In genomic region chr9:25355806-25356205, GRCm38 (mm10) we compare ENCODE assay signal across 8 mouse cellular contexts.
DNase-seq lines count a peak whose midpoint lies in the region; ATAC-seq lines count a peak whose summit lies in the region.

No protein-coding gene starts in this region.

- DNase-seq in midbrain, embryonic 10.5 days (ENCODE audit: low spot score), result no peak
- peak; percentile 80 for DNase-seq in layer of hippocampus, adult 9-11 months
- peak; percentile 44 for DNase-seq in right cerebral cortex, postnatal 36 days (ENCODE audit: low spot score in 2 of 2)
- no peak for DNase-seq in heart, adult 11 months
- no peak for DNase-seq in lung, postnatal 10 days
- no peak for DNase-seq in lung, postnatal 36 days

- peak; percentile 74; the same call in 1 of the 2 replicates for ATAC-seq in midbrain, embryonic 15.5 days (replicated peaks)
- ATAC-seq in forebrain, embryonic 16.5 days, result peak; percentile 84

- H3K27me3 ChIP-seq in midbrain, embryonic 15.5 days (replicated peaks), result no peaks in the 10 kb centered on the region
- no peaks in the 10 kb centered on the region for H3K27me3 ChIP-seq in midbrain, embryonic 10.5 days (ENCODE audit: low read depth, poor library complexity, severe bottlenecking)
- no peaks in the 10 kb centered on the region for H3K27me3 ChIP-seq in forebrain, embryonic 16.5 days (replicated peaks; ENCODE audit: control insufficient read depth, insufficient read depth, low read length)

- 84% methylated on average over 11 of the region's 11 CpGs for WGBS in midbrain, embryonic 15.5 days
- 88% methylated on average over 11 of the region's 11 CpGs for WGBS in midbrain, embryonic 10.5 days
- WGBS in forebrain, embryonic 16.5 days, result 64% methylated on average over 11 of the region's 11 CpGs

- no peak overlapping the region for H3K27ac ChIP-seq in midbrain, embryonic 15.5 days
- H3K27ac ChIP-seq in midbrain, embryonic 10.5 days (replicated peaks), result no peak overlapping the region
- H3K27ac ChIP-seq in forebrain, embryonic 16.5 days (ENCODE audit: low read length), result no peak overlapping the region

- H3K9me3 ChIP-seq in midbrain, embryonic 15.5 days, result no peaks in the 10 kb centered on the region
- no peaks in the 10 kb centered on the region for H3K9me3 ChIP-seq in midbrain, embryonic 10.5 days (replicated peaks)
- no peaks in the 10 kb centered on the region for H3K9me3 ChIP-seq in forebrain, embryonic 16.5 days (ENCODE audit: control insufficient read depth, low read length)

- H3K4me1 ChIP-seq in midbrain, embryonic 15.5 days, result no peaks in the 10 kb centered on the region
- H3K4me1 ChIP-seq in midbrain, embryonic 10.5 days, result peaks cover 9% of the 10 kb centered on the region; the same call in 1 of the 2 replicates
- no peaks in the 10 kb centered on the region for H3K4me1 ChIP-seq in forebrain, embryonic 16.5 days (replicated peaks; ENCODE audit: control insufficient read depth, insufficient read depth, low read length)

- no peaks in the 10 kb centered on the region for H3K36me3 ChIP-seq in midbrain, embryonic 15.5 days (replicated peaks)
- no peaks in the 10 kb centered on the region for H3K36me3 ChIP-seq in midbrain, embryonic 10.5 days
- no peaks in the 10 kb centered on the region for H3K36me3 ChIP-seq in forebrain, embryonic 16.5 days (ENCODE audit: control insufficient read depth, insufficient read depth)

- no peak overlapping the region for H3K4me3 ChIP-seq in midbrain, embryonic 15.5 days
- H3K4me3 ChIP-seq in midbrain, embryonic 10.5 days, result no peak overlapping the region
- H3K4me3 ChIP-seq in forebrain, embryonic 16.5 days (replicated peaks; ENCODE audit: low read length), result no peak overlapping the region

- no peak overlapping the region for H3K4me2 ChIP-seq in midbrain, embryonic 15.5 days
- H3K4me2 ChIP-seq in forebrain, embryonic 16.5 days (ENCODE audit: low read length), result no peak overlapping the region

- H3K9ac ChIP-seq in midbrain, embryonic 15.5 days, result no peak overlapping the region
- no peak overlapping the region for H3K9ac ChIP-seq in forebrain, embryonic 16.5 days (replicated peaks; ENCODE audit: low read depth, low read length)

Comparison
In these comparisons a context has a peak if more than half of its experiments do, and no peak if none do; other contexts are left out.
1. DNase-seq: peak in layer of hippocampus, adult 9-11 months (single experiment) and right cerebral cortex, postnatal 36 days (2 of 2); none in midbrain, embryonic 10.5 days (single experiment), heart, adult 11 months (single experiment), lung, postnatal 10 days (single experiment) and lung, postnatal 36 days (single experiment).